Mouse (Mus musculus): ENCODE results near the gene Ell3.

GRCm38 (mm10) chr2:121412843-121413386 is 31.2 kb downstream of the Ell3 start:
- TF ChIP-seq TAL1 (conservative IDR thresholded peaks at IDR 0.05; ENCODE audit: low read depth, low read length) (no peak), CTCF (IDR thresholded peaks at IDR 0.05; ENCODE audit: low read depth, low read length) (no peak), GATA1 (IDR thresholded peaks at IDR 0.05; ENCODE audit: borderline replicate concordance, low read length) (no peak), POLR2AphosphoS5 (IDR thresholded peaks at IDR 0.05; ENCODE audit: insufficient replicate concordance, low read depth, low read length) (no peak), GATA2 (IDR thresholded peaks at IDR 0.05; ENCODE audit: borderline replicate concordance, low read depth, low read length) (no peak)
